Mouse (Mus musculus): ENCODE data around the gene Gm45902. TPM values are rescaled to one million over a fixed set of nuclear protein-coding genes. Genes with fewer than 3 reads are reported as not detected.

The Gm45902 gene
- total RNA-seq, 1 experiment from 2014 or later, result 11.3 TPM

Other genes starting within 250 kb of the Gm45902 start
- gene Nmt2, start 228.6 kb downstream of the Gm45902 start, total RNA-seq (2017), result 19.7 and 23.6 TPM in 2 replicates
- 4.1 and 4.2 TPM in 2 replicates for gene Rpp38, start 180.1 kb downstream of the Gm45902 start, total RNA-seq (2017)
- gene Acbd7, start 176.6 kb downstream of the Gm45902 start, total RNA-seq (2017), result not detected in 2 replicates
- gene Olah, start 115.6 kb downstream of the Gm45902 start, total RNA-seq (2017), result not detected in 2 replicates
- 2.0 and 4.1 TPM in 2 replicates for gene Meig1, start 90.1 kb downstream of the Gm45902 start, total RNA-seq (2017)
- gene Dclre1c, start 88.7 kb downstream of the Gm45902 start, total RNA-seq (2017), result 50.7 and 51.4 TPM in 2 replicates
- 0.47 and 1.4 TPM in 2 replicates for gene Suv39h2, start 37.8 kb downstream of the Gm45902 start, total RNA-seq (2017)
- 100 and 108 TPM in 2 replicates for gene Hspa14, start within 50 bp of the Gm45902 start, total RNA-seq (2017)
- 0.98 and 1.3 TPM in 2 replicates for gene Cdnf, start 240 bp upstream of the Gm45902 start, total RNA-seq (2017)
- gene Fam107b, start 57.7 kb upstream of the Gm45902 start, total RNA-seq (2017), result 425 and 533 TPM in 2 replicates

Measured in neutrophil, adult 5-6 weeks (primary cell).